Mouse (Mus musculus) inflammation-experienced regulatory T-cells, adult 6 months (primary cell): ENCODE data around the gene Olfr1457. TPM values are rescaled to one million over a fixed set of nuclear protein-coding genes. Genes with fewer than 3 reads are reported as not detected.

Experiments used
- ATAC-seq: one replicate; pipeline ENCODE4 v1.8.0; 2017
- polyA plus RNA-seq, 3 experiments: library from polyadenylated mRNA; unstranded; fragments of 100-300 nt; shearing (Covaris generic); gene quantifications; one replicate each; pipeline ENCODE4 v1.2.1; 2017

Olfr1457 gene
- not detected for polyA plus RNA-seq

GRCm38 (mm10) chr19:13097791-13098190 lies at the start of gene Olfr1457:
Olfr1457 (minus strand) TSS chr19:13097891.
- ATAC-seq, result no peak

- no peak for ATAC-seq
These were observed 9.0 kb upstream of the Olfr1457 start, which contains the start of gene Olfr1458 for GRCm38 (mm10) chr19:13106675-13107074. Olfr1458 (minus strand) TSS chr19:13106775.

GRCm38 (mm10) chr19:13093908-13094307 lies 3.8 kb downstream of the Olfr1457 start:
- no peak for ATAC-seq

- no peak for ATAC-seq
These were observed 37.4 kb downstream of the Olfr1457 start, which contains the start of gene Olfr1454 for GRCm38 (mm10) chr19:13060310-13060709. Olfr1454 (plus strand) TSS chr19:13060610.

Other genes with a start within 250 kb of the Olfr1457 start
- 1 to 10 TPM in 1 of 3 experiments, under 1 TPM in 2; 0.70 to 1.3 (median 0.74) TPM for gene Olfr1444, start 240.6 kb downstream of the Olfr1457 start, polyA plus RNA-seq
- gene Olfr1445, start 214.0 kb downstream of the Olfr1457 start, polyA plus RNA-seq, result not detected
- not detected for gene Olfr1446, start 204.4 kb downstream of the Olfr1457 start, polyA plus RNA-seq
- not detected for gene Olfr1447, start 194.1 kb downstream of the Olfr1457 start, polyA plus RNA-seq
- not detected for gene Olfr1448, start 173.5 kb downstream of the Olfr1457 start, polyA plus RNA-seq
- gene Olfr1449, start 167.1 kb downstream of the Olfr1457 start, polyA plus RNA-seq, result not detected
- gene Olfr1450, start 147.6 kb downstream of the Olfr1457 start, polyA plus RNA-seq, result not detected
- not detected for gene Olfr1451, start 102.9 kb downstream of the Olfr1457 start, polyA plus RNA-seq
- not detected for gene Olfr1453, start 69.6 kb downstream of the Olfr1457 start, polyA plus RNA-seq
- gene Olfr1454, start 37.3 kb downstream of the Olfr1457 start, polyA plus RNA-seq, result not detected
- not detected for gene Olfr1458, start 8.9 kb upstream of the Olfr1457 start, polyA plus RNA-seq
- under 1 TPM in 1 of 3 experiments, not detected in 2; 0.08 TPM for gene Olfr1459, start 51.7 kb upstream of the Olfr1457 start, polyA plus RNA-seq
- not detected for gene Olfr1461, start 65.1 kb upstream of the Olfr1457 start, polyA plus RNA-seq
- not detected for gene Olfr1462, start 87.8 kb upstream of the Olfr1457 start, polyA plus RNA-seq
- gene Olfr1463, start 133.4 kb upstream of the Olfr1457 start, polyA plus RNA-seq, result not detected
- gene Olfr1465, start 217.7 kb upstream of the Olfr1457 start, polyA plus RNA-seq, result not detected
- gene Olfr1466, start 241.0 kb upstream of the Olfr1457 start, polyA plus RNA-seq, result not detected